Mouse (Mus musculus) heart, postnatal 0 days (tissue): ENCODE data around the gene Cnn2.

Experiments used
- CTCF ChIP-seq: IDR thresholded peaks from 2 replicates; pipeline ENCODE4 v1.5.1; 2016; ENCODE audit warnings: antibody characterized with exemption, control low read depth, low read depth
- EP300 ChIP-seq: IDR thresholded peaks from 2 replicates; pipeline ENCODE4 v1.6.1; 2016; ENCODE audit warnings: antibody characterized with exemption, low read depth

GRCm38 (mm10) chr10:79974668-79975067, 13.7 kb upstream of the Cnn2 start:
- no peak for TF ChIP-seq CTCF
- TF ChIP-seq EP300: no peak
